Mouse (Mus musculus): ENCODE measurements around the gene Ninl. TPM values are rescaled to one million over a fixed set of nuclear protein-coding genes. Genes with fewer than 3 reads are reported as not detected.

The Ninl gene
- polyA plus RNA-seq, 1 experiment from 2014 or later, result 6.7 TPM

- H3K27ac ChIP-seq, result no peak overlapping the region
- H3K4me3 ChIP-seq (replicated peaks; ENCODE audit: low read depth, low read length), result no peak overlapping the region
- no peaks in the 10 kb centered on the region for H3K36me3 ChIP-seq (ENCODE audit: insufficient read depth, low read length)
- H3K4me2 ChIP-seq (ENCODE audit: low read length), result no peak overlapping the region
- no peak for TF ChIP-seq CTCF (IDR thresholded peaks at IDR 0.05; ENCODE audit: low read depth)
- H3K4me1 ChIP-seq (replicated peaks; ENCODE audit: insufficient read depth, low read length), result 0 out of 2 replicates have a peak, but pooled peaks cover 7% of the 10 kb centered on the region
- ATAC-seq (replicated peaks; ENCODE audit: low FRiP score, low read depth), result no peak
- 93% methylated on average over 1 of the region's 1 CpGs for WGBS
- no peak for DNase-seq (ENCODE audit: low spot score)
- no peaks in the 10 kb centered on the region for H3K9me3 ChIP-seq (replicated peaks; ENCODE audit: low read length)
- H3K9ac ChIP-seq (ENCODE audit: low read depth, low read length), result no peak overlapping the region
- H3K27me3 ChIP-seq (ENCODE audit: insufficient read depth, low read length), result no peaks in the 10 kb centered on the region
Measured at GRCm38 (mm10) chr2:151037292-151037691, 1.9 kb downstream of the Ninl start.

- no peak for TF ChIP-seq CTCF (IDR thresholded peaks at IDR 0.05; ENCODE audit: low read depth)
Measured at GRCm38 (mm10) chr2:151036721-151037120, 2.5 kb downstream of the Ninl start.

GRCm38 (mm10) chr2:151034435-151034834, 4.7 kb downstream of the Ninl start:
- no peak for DNase-seq (ENCODE audit: low spot score)
- 0 out of 2 replicates have a peak, but pooled peaks cover 7% of the 10 kb centered on the region for H3K4me1 ChIP-seq (replicated peaks; ENCODE audit: insufficient read depth, low read length)
- no peaks in the 10 kb centered on the region for H3K9me3 ChIP-seq (replicated peaks; ENCODE audit: low read length)
- no peak for ATAC-seq (replicated peaks; ENCODE audit: low FRiP score, low read depth)
- H3K4me3 ChIP-seq (replicated peaks; ENCODE audit: low read depth, low read length), result no peak overlapping the region
- no peaks in the 10 kb centered on the region for H3K36me3 ChIP-seq (ENCODE audit: insufficient read depth, low read length)
- TF ChIP-seq CTCF (IDR thresholded peaks at IDR 0.05; ENCODE audit: low read depth), result no peak
- no peaks in the 10 kb centered on the region for H3K27me3 ChIP-seq (ENCODE audit: insufficient read depth, low read length)
- H3K9ac ChIP-seq (ENCODE audit: low read depth, low read length), result no peak overlapping the region
- 91% methylated on average over 3 of the region's 3 CpGs for WGBS
- no peak overlapping the region for H3K27ac ChIP-seq
- H3K4me2 ChIP-seq (ENCODE audit: low read length), result no peak overlapping the region

More at GRCm38 (mm10) chr2:151036721-151037120, 2.5 kb downstream of the Ninl start:
- 93% methylated on average over 2 of the region's 2 CpGs for WGBS
- Histone ChIP-seq H3K36me3 (ENCODE audit: insufficient read depth, low read length) (no peaks in the 10 kb centered on the region), H3K4me3 (replicated peaks; ENCODE audit: low read depth, low read length) (no peak overlapping the region), H3K27me3 (ENCODE audit: insufficient read depth, low read length) (no peaks in the 10 kb centered on the region), H3K27ac (no peak overlapping the region), H3K4me2 (ENCODE audit: low read length) (no peak overlapping the region), H3K9me3 (replicated peaks; ENCODE audit: low read length) (no peaks in the 10 kb centered on the region), H3K9ac (ENCODE audit: low read depth, low read length) (no peak overlapping the region), H3K4me1 (replicated peaks; ENCODE audit: insufficient read depth, low read length) (0 out of 2 replicates have a peak, but pooled peaks cover 7% of the 10 kb centered on the region)
- ATAC-seq (replicated peaks; ENCODE audit: low FRiP score, low read depth), result no peak
- no peak for DNase-seq (ENCODE audit: low spot score)

- DNase-seq (ENCODE audit: low spot score), result no peak
- no peak for TF ChIP-seq CTCF (IDR thresholded peaks at IDR 0.05; ENCODE audit: low read depth)
- 89% methylated on average over 10 of the region's 10 CpGs for WGBS
- Histone ChIP-seq H3K9me3 (replicated peaks; ENCODE audit: low read length) (no peaks in the 10 kb centered on the region), H3K27ac (no peak overlapping the region), H3K36me3 (ENCODE audit: insufficient read depth, low read length) (no peaks in the 10 kb centered on the region), H3K9ac (ENCODE audit: low read depth, low read length) (no peak overlapping the region), H3K4me2 (ENCODE audit: low read length) (no peak overlapping the region), H3K4me1 (replicated peaks; ENCODE audit: insufficient read depth, low read length) (no peaks in the 10 kb centered on the region), H3K4me3 (replicated peaks; ENCODE audit: low read depth, low read length) (no peak overlapping the region), H3K27me3 (ENCODE audit: insufficient read depth, low read length) (no peaks in the 10 kb centered on the region)
- no peak for ATAC-seq (replicated peaks; ENCODE audit: low FRiP score, low read depth)
Measured at GRCm38 (mm10) chr2:151021158-151021557, 18.0 kb downstream of the Ninl start.

GRCm38 (mm10) chr2:151015316-151015715, 23.9 kb downstream of the Ninl start:
- ATAC-seq (replicated peaks; ENCODE audit: low FRiP score, low read depth), result no peak

GRCm38 (mm10) chr2:151011273-151011672, 27.9 kb downstream of the Ninl start:
- no peak for TF ChIP-seq CTCF (IDR thresholded peaks at IDR 0.05; ENCODE audit: low read depth)
- Histone ChIP-seq H3K9me3 (replicated peaks; ENCODE audit: low read length) (no peaks in the 10 kb centered on the region), H3K4me2 (ENCODE audit: low read length) (no peak overlapping the region), H3K36me3 (ENCODE audit: insufficient read depth, low read length) (no peaks in the 10 kb centered on the region), H3K27me3 (ENCODE audit: insufficient read depth, low read length) (no peaks in the 10 kb centered on the region), H3K4me3 (replicated peaks; ENCODE audit: low read depth, low read length) (no peak overlapping the region), H3K4me1 (replicated peaks; ENCODE audit: insufficient read depth, low read length) (no peaks in the 10 kb centered on the region), H3K9ac (ENCODE audit: low read depth, low read length) (no peak overlapping the region), H3K27ac (no peak overlapping the region)
- WGBS, result 60% methylated on average over 1 of the region's 1 CpGs
- no peak for DNase-seq (ENCODE audit: low spot score)
- ATAC-seq (replicated peaks; ENCODE audit: low FRiP score, low read depth), result no peak

More at GRCm38 (mm10) chr2:151015316-151015715, 23.9 kb downstream of the Ninl start:
- Histone ChIP-seq H3K36me3 (ENCODE audit: insufficient read depth, low read length) (no peaks in the 10 kb centered on the region), H3K27me3 (ENCODE audit: insufficient read depth, low read length) (no peaks in the 10 kb centered on the region), H3K9me3 (replicated peaks; ENCODE audit: low read length) (no peaks in the 10 kb centered on the region), H3K9ac (ENCODE audit: low read depth, low read length) (no peak overlapping the region), H3K27ac (no peak overlapping the region), H3K4me1 (replicated peaks; ENCODE audit: insufficient read depth, low read length) (no peaks in the 10 kb centered on the region), H3K4me3 (replicated peaks; ENCODE audit: low read depth, low read length) (no peak overlapping the region), H3K4me2 (ENCODE audit: low read length) (no peak overlapping the region)
- DNase-seq (ENCODE audit: low spot score), result no peak
- WGBS, result 89% methylated on average over 2 of the region's 2 CpGs
- TF ChIP-seq CTCF (IDR thresholded peaks at IDR 0.05; ENCODE audit: low read depth), result no peak

- Histone ChIP-seq H3K4me1 (replicated peaks; ENCODE audit: insufficient read depth, low read length) (no peaks in the 10 kb centered on the region), H3K4me2 (ENCODE audit: low read length) (peak overlapping the region; percentile 90), H3K36me3 (ENCODE audit: insufficient read depth, low read length) (no peaks in the 10 kb centered on the region), H3K27me3 (ENCODE audit: insufficient read depth, low read length) (no peaks in the 10 kb centered on the region), H3K4me3 (replicated peaks; ENCODE audit: low read depth, low read length) (peak overlapping the region; percentile 63), H3K9me3 (replicated peaks; ENCODE audit: low read length) (no peaks in the 10 kb centered on the region), H3K27ac (no peak overlapping the region), H3K9ac (ENCODE audit: low read depth, low read length) (peak overlapping the region; percentile 69; the same call in 1 of the 2 replicates)
- TF ChIP-seq CTCF (IDR thresholded peaks at IDR 0.05; ENCODE audit: low read depth), result no peak
- ATAC-seq (replicated peaks; ENCODE audit: low FRiP score, low read depth) (peak; percentile 47), DNase-seq (ENCODE audit: low spot score) (no peak)
- 82% methylated on average over 1 of the region's 1 CpGs for WGBS
Measured at GRCm38 (mm10) chr2:151009515-151010085, 29.6 kb downstream of the Ninl start.
